Mouse (Mus musculus) B cell, adult 2 months (primary cell): ENCODE results near the gene Nup54.

ENCODE experiments used
- DNase-seq, 2 experiments: peaks; one replicate each; pipeline ENCODE4 v3.0.0; 2022

The Nup54 gene

DNA sequence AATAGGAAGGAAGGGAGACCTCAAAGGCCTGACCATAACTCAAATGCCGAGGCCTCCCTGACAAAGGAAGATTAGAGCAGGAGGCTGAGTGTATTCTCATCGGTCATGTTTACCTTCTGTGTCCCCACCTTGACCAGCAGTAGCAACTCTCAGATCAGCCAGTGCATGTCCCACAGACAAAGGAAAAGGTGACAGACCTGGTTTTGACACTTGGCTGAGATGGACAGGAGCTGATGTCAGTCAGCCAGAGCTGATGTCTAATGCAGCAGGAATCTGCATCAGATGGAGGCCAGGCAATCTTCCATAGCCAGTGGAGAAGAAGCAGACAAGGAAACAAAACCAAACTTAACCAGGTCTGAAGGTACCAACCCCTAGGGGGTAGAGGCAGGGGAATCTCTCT lies 62.4 kb downstream of the Nup54 start:
- no peak for DNase-seq

GRCm38 (mm10) chr5:92371361-92371976 lies 63.5 kb downstream of the Nup54 start:
- no peak for DNase-seq

GRCm38 (mm10) chr5:92370891-92371290 lies 64.1 kb downstream of the Nup54 start:
- DNase-seq: no peak

DNA sequence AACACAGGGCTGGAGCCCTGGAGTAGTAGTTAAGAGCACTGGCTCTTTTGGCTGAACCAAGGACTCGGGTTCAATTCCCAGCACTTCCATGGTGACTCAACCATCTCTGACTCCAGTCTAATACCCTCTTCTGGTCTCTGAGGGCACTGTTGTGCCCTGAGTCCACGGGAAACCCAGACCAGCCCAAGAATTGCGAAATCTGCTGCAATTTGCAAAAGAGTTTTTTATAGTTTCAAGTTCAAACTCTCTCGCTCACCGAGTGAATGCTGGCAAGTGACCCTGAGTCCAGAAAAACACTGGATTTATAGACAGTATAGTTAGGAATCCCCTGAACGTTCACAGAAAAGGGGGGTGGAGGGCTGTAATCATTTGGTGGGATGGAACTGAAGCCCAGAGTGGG lies 64.6 kb downstream of the Nup54 start:
- DNase-seq: no peak

- no peak for DNase-seq
These were observed 65.6 kb downstream of the Nup54 start for GRCm38 (mm10) chr5:92369151-92369994.

DNA sequence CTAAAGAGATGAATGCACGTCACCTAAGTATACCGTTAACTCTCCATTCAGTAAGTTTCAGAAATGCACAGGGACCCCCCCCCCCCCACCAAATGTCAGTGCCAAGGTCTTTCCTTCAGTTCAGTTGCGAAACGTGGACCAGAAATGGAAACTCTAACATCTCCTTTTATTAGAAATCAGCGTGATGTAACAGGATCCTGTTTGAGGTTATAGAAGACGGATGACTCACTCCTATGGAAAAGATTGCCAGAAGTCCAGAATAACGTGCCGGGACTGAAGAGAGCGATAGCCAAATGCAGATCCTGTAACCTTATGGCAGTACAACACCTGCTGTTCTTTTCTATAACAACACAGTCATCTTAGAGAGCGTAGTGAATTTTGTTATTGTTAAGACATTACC lies 66.6 kb downstream of the Nup54 start:
- DNase-seq: no peak

GRCm38 (mm10) chr5:92366565-92366964 lies 68.5 kb downstream of the Nup54 start:
- DNase-seq: no peak
